Mouse (Mus musculus) embryonic facial prominence, embryonic 10.5 days (tissue): ENCODE results near the gene Btn2a2. TPM values are rescaled to one million over a fixed set of nuclear protein-coding genes. Genes with fewer than 3 reads are reported as not detected.

Source experiments
- DNase-seq: peaks from one replicate; pipeline ENCODE4 v3.0.0-alpha.2; 2017; ENCODE audit warnings: low spot score
- H3K27ac ChIP-seq: fragments of 300-500 bp; sonication (generic); replicated peaks from 2 replicates; pipeline ENCODE4 v1.5.1; 2016; ENCODE audit warnings: mild to moderate bottlenecking
- H3K27me3 ChIP-seq: fragments of 300-500 bp; sonication (generic); replicated peaks from 2 replicates; pipeline ENCODE4 v1.6.1; 2016; ENCODE audit warnings: low read depth, mild to moderate bottlenecking; ENCODE audit not compliant: poor library complexity, severe bottlenecking
- H3K36me3 ChIP-seq: fragments of 300-500 bp; sonication (generic); replicated peaks from 2 replicates; pipeline ENCODE4 v1.6.1; 2016; ENCODE audit warnings: mild to moderate bottlenecking, moderate library complexity
- H3K4me1 ChIP-seq: fragments of 300-500 bp; sonication (generic); 2 replicates; pipeline ENCODE4 v1.6.1; 2016
- H3K4me3 ChIP-seq: fragments of 300-500 bp; sonication (generic); 2 replicates; pipeline ENCODE4 v1.5.1; 2016; ENCODE audit warnings: mild to moderate bottlenecking, moderate library complexity
- H3K9me3 ChIP-seq: fragments of 300-500 bp; sonication (generic); 2 replicates; pipeline ENCODE4 v1.6.1; 2016; ENCODE audit warnings: mild to moderate bottlenecking
- WGBS: fragments of 180-500 bp; shearing (Covaris S2); methylation state at CpG from one replicate; pipeline ENCODE4 v1.1.7; 2016; 5-methylcytosine and 5-hydroxymethylcytosine counted together
- polyA plus RNA-seq: library from polyadenylated mRNA; unstranded; fragments of >200 nt; fragmentation: Nextera tagmentation; extraction: Ambion mirVana; gene quantifications from 2 replicates; pipeline ENCODE4 v1.2.1, GENCODE M21; 2016

Gene Btn2a2
- polyA plus RNA-seq, 1 experiment from 2014 or later = 1.2 TPM

DNA sequence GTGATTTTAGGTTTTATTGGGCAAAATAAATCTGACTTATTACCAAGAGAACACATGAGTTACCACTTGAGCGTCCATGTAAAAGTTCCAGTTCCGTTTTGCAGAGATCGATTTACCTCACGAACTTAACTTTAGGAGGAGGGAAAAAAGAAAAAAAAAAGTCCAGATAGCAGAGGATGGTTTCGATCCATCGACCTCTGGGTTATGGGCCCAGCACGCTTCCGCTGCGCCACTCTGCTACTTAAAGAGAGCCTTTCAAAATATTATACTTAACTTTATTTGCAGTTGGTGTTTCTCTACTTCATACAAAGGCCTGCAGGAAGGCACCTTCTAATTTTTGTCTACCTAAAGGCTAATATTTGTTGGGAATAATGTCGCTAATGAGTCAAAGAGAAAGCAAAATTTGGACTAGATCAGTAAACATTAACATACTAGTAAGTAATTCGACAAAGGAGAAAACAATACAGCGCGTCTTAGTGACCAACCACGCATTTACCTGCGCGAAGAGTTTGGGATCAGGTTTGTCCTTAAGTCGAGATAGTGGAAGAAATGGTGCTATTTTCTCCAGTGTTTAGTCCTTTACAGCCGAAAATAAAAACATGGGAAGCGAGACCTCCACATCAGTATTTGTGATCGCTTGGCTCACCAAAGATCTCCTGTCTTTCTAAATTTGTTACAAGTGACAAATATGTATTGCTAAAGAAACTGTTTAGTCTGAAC is 41.7 kb upstream of the Btn2a2 start:
- WGBS = under 1% methylated on average over 20 of the region's 20 CpGs
- Histone ChIP-seq H3K27ac (peak overlapping the region; percentile 94), H3K4me3 (peak overlapping the region; percentile 60), H3K36me3 (no peaks in the 10 kb centered on the region), H3K27me3 (no peaks in the 10 kb centered on the region), H3K4me1 (peaks cover 34% of the 10 kb centered on the region), H3K9me3 (no peaks in the 10 kb centered on the region)
- DNase-seq = peak; percentile 66

DNA sequence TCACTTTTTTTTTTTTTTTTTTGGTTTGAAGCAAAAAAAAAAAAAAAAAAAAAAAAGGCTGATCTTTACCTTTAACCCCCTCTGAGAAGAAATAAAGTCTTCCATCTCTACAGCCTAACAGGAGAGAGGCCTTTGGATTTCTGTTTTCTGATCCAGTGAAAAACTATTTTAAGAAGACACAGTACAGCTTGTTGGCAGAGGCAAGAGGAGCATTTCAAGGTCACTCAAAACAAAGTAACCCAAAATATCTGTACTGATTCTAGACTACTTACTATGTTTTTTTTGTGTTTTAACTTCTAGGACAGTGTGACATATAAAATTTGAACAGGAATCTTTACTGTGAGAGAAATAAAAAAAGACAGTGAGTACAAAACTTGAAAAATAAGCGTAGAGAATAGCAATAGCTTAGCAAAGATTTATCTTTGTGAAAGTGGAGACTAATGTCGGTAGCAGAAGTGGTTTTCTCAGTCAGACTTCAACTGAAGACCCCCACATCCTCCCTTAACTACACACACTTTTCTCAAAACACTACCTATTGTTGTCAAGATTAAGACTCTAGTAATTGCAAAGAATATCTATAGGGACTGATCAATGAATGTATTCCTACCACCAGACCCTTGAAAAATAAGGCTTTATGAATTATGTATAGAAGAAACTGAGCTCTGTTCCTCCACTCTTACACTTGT is 41.0 kb upstream of the Btn2a2 start:
- Histone ChIP-seq H3K27me3 (no peaks in the 10 kb centered on the region), H3K27ac (peak overlapping the region; percentile 94), H3K4me3 (peak overlapping the region; percentile 60), H3K4me1 (peaks cover 37% of the 10 kb centered on the region), H3K36me3 (no peaks in the 10 kb centered on the region), H3K9me3 (no peaks in the 10 kb centered on the region)
- 49% methylated on average over 2 of the region's 2 CpGs for WGBS
- DNase-seq = no peak

DNA sequence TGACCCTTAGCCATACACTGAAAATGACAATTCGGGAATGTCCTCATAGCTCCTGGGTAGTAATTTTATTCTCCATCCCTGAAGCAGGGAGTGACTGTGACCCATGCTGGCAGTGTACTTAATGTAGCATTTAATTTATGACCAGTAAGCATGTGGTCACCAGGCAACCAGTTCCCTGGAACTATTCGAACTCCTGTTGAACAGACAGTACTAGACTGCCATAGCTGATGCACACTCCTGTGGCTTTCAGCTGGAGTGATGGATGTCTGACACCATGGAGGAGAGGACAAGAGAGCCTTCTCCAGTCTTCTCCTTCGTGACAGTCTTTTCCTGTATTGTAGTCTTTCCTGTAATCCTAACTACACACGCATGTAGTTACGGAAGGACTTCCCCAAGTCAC is 40.3 kb upstream of the Btn2a2 start:
- DNase-seq = no peak
- H3K36me3 ChIP-seq = no peaks in the 10 kb centered on the region
- WGBS = 86% methylated on average over 5 of the region's 5 CpGs
- H3K4me1 ChIP-seq = peaks cover 38% of the 10 kb centered on the region
- no peaks in the 10 kb centered on the region for H3K27me3 ChIP-seq
- no peak overlapping the region; the same call in 1 of the 2 replicates for H3K27ac ChIP-seq
- H3K9me3 ChIP-seq = no peaks in the 10 kb centered on the region
- peak overlapping the region; percentile 60; the same call in 1 of the 2 replicates for H3K4me3 ChIP-seq

DNA sequence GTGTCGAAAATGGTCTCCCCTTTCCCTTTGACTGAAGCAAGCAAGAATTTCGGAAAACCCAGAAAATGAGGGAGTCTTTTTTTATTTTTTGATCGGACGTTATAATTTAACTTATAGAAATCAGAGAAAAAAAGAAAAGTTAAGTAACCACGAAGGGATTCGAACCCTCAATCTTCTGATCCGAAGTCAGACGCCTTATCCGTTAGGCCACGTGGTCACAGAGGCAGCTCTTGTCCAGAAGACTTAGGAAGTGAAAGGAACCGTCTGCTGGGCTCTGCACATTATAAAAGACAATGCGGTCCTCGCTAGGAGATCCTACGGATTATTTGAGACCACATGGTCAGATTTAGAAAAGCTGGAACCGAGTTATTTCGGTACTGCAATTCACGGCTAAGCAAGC is 37.7 kb upstream of the Btn2a2 start:
- Histone ChIP-seq H3K27ac (peak overlapping the region; percentile 83), H3K36me3 (no peaks in the 10 kb centered on the region), H3K4me1 (peaks cover 28% of the 10 kb centered on the region), H3K27me3 (no peaks in the 10 kb centered on the region), H3K9me3 (no peaks in the 10 kb centered on the region), H3K4me3 (peak overlapping the region; percentile 57)
- WGBS = under 1% methylated on average over 17 of the region's 17 CpGs
- DNase-seq = peak; percentile 89

DNA sequence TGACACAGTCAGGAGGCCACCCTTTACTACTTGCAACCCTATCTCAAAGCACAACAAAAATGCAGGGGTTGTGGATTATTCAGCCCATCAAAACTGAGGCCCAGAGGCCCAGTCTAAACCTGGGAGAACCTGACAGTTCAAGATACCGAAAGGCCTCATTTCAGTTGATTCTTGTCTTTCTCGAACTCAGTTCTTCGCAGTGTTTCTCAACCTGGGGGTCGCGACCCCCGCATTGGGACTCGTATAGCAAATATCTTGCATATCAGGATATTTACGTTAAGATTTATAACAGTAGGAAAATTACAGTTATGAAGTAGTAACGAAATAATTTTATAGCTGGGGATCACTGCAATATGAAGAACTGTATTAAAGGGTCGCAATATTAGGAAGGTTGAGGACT is 37.2 kb upstream of the Btn2a2 start:
- DNase-seq = peak; percentile 66
- Histone ChIP-seq H3K9me3 (no peaks in the 10 kb centered on the region), H3K4me3 (peak overlapping the region; percentile 57), H3K4me1 (peaks cover 29% of the 10 kb centered on the region), H3K27ac (0 out of 2 replicates have a peak overlapping the region, but pooled peaks have one; percentile 83), H3K36me3 (no peaks in the 10 kb centered on the region), H3K27me3 (no peaks in the 10 kb centered on the region)
- WGBS = under 1% methylated on average over 10 of the region's 10 CpGs

DNA sequence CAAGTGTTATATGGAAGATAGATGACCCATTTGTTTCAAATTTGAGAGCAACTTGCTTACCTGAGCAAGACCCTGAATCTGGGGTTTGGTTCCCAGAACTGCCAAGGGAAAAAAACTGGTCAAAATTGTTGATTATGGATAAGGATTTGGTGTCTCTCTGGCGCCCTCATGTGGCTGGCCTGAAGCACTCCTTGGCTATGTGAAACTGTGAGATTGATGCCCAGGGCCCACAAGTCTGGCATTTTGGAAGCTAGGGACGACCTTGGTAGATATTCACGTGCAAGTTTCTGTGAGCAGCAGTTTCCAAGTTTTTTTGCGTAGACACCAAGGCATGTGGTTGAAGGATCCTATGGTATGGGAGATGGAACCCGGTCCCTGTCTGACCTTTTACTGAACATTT is 36.0 kb upstream of the Btn2a2 start:
- peaks cover 34% of the 10 kb centered on the region for H3K4me1 ChIP-seq
- no peaks in the 10 kb centered on the region for H3K9me3 ChIP-seq
- H3K4me3 ChIP-seq = peak overlapping the region; percentile 37
- H3K36me3 ChIP-seq = no peaks in the 10 kb centered on the region
- peak; percentile 89 for DNase-seq
- WGBS = 8% methylated on average over 5 of the region's 5 CpGs
- no peak overlapping the region for H3K27ac ChIP-seq
- H3K27me3 ChIP-seq = no peaks in the 10 kb centered on the region

DNA sequence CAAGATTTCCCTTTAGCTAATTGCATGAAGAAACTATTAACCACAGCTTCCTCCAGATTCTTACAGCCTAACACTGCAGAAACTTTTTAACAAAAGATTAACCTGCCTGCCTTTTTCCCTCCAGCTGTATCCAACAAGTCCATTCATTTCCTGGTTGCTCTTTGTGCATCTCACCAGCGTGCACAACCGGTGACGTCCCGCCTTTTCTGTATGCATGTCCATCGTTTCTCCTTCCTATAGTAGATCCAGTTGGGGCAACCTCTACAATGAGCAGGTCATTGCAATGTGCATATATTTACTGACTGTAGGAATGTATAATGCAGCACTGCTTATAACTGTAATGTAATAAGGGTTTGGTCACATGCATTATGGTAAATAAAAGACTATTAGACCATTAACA is 35.3 kb upstream of the Btn2a2 start:
- Histone ChIP-seq H3K27me3 (no peaks in the 10 kb centered on the region), H3K4me3 (no peak overlapping the region), H3K9me3 (no peaks in the 10 kb centered on the region), H3K4me1 (peaks cover 28% of the 10 kb centered on the region), H3K36me3 (no peaks in the 10 kb centered on the region), H3K27ac (no peak overlapping the region)
- DNase-seq = no peak
- WGBS = 59% methylated on average over 5 of the region's 5 CpGs

DNA sequence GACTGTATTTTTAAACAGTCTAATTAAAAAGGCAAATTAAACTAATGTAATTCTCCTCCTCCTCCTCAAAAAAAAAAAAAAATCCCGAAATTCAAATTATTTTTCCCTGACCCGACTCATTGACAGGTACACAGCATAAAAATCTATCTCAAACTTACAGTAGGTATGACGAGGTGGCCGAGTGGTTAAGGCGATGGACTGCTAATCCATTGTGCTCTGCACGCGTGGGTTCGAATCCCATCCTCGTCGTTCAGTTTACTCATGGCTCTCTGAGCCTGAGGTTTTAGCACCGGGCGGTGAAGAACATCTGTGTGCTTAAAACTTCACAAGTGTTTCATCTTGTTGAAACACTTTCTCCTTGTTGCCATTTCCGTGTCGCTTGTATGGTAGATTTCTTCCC is 33.0 kb upstream of the Btn2a2 start:
- peak; percentile 82 for DNase-seq
- Histone ChIP-seq H3K36me3 (no peaks in the 10 kb centered on the region), H3K4me1 (peaks cover 18% of the 10 kb centered on the region), H3K9me3 (no peaks in the 10 kb centered on the region), H3K27ac (no peak overlapping the region), H3K4me3 (peak overlapping the region; percentile 38), H3K27me3 (no peaks in the 10 kb centered on the region)
- WGBS = under 1% methylated on average over 14 of the region's 14 CpGs

DNA sequence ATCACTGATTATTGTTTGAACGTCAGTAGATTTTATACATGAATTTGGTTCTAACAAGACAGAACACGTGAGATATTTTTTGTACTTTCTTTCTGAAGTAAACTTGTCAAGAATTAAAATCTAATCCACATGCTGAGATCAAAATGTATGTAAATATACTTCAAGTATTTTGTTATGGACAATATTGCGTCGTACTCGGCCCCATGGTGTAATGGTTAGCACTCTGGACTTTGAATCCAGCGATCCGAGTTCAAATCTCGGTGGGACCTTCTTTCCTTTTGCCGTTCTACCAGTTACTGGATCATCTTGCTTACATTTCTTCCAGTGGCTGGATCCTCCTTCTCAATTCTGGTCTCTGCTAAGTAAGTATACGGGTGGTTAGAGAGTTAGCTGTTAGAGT is 30.8 kb upstream of the Btn2a2 start:
- Histone ChIP-seq H3K4me1 (peaks cover 11% of the 10 kb centered on the region; the same call in 1 of the 2 replicates), H3K9me3 (no peaks in the 10 kb centered on the region), H3K27me3 (no peaks in the 10 kb centered on the region), H3K4me3 (peak overlapping the region; percentile 61), H3K27ac (peak overlapping the region; percentile 51; the same call in 1 of the 2 replicates), H3K36me3 (no peaks in the 10 kb centered on the region)
- under 1% methylated on average over 10 of the region's 10 CpGs for WGBS
- DNase-seq = peak; percentile 79

DNA sequence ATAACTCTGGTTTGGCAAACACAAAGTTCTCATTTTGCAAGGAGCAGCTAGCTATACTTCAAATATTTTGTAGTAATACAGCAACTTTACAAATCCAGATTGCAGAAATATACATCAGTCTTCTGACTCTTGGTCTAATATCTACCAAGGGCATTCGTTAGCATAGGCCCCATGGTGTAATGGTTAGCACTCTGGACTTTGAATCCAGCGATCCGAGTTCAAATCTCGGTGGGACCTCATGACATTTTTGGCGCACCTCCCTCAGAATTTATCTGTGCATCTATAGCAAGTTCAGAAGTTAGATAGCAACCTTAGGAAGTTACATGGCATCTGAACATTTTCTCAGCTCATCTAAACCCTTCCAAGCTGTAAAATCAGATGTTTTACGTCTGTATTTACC is 30.2 kb upstream of the Btn2a2 start:
- no peaks in the 10 kb centered on the region for H3K9me3 ChIP-seq
- H3K27ac ChIP-seq = peak overlapping the region; percentile 51; the same call in 1 of the 2 replicates
- no peaks in the 10 kb centered on the region for H3K27me3 ChIP-seq
- no peaks in the 10 kb centered on the region for H3K36me3 ChIP-seq
- peak; percentile 81 for DNase-seq
- peak overlapping the region; percentile 61 for H3K4me3 ChIP-seq
- WGBS = 0% methylated on average over 6 of the region's 6 CpGs
- H3K4me1 ChIP-seq = peaks cover 11% of the 10 kb centered on the region; the same call in 1 of the 2 replicates

DNA sequence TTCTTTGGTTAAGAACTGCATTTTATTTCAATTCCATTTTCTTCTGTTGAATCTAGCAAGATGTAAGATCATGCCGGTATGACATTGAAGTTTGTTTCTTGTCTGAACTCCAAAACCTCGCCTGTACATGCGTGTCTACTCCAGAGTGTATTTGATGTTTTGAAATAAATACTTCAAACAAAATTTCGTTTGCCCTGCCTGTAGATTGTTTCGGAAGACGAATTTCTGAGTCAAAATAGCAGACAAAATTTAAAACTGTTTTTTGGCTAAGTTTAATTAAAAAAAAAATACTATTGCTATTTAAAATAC is 29.6 kb upstream of the Btn2a2 start:
- no peaks in the 10 kb centered on the region for H3K27me3 ChIP-seq
- no peaks in the 10 kb centered on the region for H3K9me3 ChIP-seq
- no peak for DNase-seq
- H3K4me1 ChIP-seq = peaks cover 11% of the 10 kb centered on the region; the same call in 1 of the 2 replicates
- no peak overlapping the region for H3K27ac ChIP-seq
- H3K36me3 ChIP-seq = no peaks in the 10 kb centered on the region
- H3K4me3 ChIP-seq = peak overlapping the region; percentile 61
- whole genome bisulfite sequencing = under 1% methylated on average over 6 of the region's 6 CpGs

DNA sequence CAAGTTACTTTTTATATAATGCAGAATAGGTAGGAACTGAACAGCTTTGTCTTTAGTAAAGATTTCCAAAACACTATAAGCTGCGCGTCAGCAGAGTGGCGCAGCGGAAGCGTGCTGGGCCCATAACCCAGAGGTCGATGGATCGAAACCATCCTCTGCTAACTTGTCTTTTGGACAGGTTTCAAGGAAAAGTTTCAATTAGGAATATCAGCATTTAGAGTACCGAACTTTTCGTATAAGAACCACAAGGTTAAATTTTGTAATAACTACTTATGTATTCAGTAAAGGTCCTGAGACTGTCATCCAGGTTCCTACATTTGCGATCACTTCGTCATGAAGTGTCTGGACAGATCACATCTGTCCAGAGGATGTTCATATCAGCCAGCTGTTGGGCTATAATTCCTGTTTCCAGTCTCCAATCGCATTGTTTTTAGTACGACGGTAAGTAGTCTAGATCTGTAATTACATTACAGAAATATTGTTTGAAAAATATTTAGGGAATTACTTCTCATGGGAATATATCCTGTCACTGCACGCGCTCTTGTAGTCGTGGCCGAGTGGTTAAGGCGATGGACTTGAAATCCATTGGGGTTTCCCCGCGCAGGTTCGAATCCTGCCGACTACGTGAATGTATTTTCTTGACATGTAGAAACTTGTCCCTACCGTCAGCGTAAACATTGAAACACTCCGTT is 29.1 kb upstream of the Btn2a2 start:
- WGBS = under 1% methylated on average over 27 of the region's 27 CpGs
- Histone ChIP-seq H3K4me1 (peaks cover 11% of the 10 kb centered on the region; the same call in 1 of the 2 replicates), H3K4me3 (peak overlapping the region; percentile 61), H3K27ac (no peak overlapping the region; the same call in 1 of the 2 replicates), H3K27me3 (no peaks in the 10 kb centered on the region), H3K9me3 (no peaks in the 10 kb centered on the region), H3K36me3 (no peaks in the 10 kb centered on the region)
- DNase-seq = peak; percentile 87
